Mouse (Mus musculus): ENCODE measurements around the gene Rilp. TPM values are rescaled to one million over a fixed set of nuclear protein-coding genes. Genes with fewer than 3 reads are reported as not detected.

Gene Rilp
- polyA plus RNA-seq, 1 experiment from 2014 or later, result 0.34 TPM

DNA sequence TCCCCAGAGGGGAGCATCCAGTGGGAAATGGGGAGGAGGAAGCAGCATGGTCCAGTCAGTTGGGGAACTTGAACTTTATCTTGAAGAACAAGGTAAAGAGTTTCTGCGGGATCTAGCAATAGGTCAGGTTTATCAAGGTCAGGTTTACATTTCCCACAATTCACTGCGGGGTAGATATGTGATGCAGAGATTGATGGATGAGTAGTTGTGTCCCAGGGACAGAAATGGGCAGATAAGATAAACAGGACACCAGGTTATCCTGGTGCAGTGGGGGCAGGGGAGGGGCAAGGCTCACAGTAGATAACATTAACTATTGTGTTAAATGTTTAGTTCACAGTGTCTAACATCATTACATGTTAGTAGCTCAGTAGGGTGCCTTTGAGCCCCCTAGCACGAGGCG is 19.9 kb downstream of the Rilp start:
- no peaks in the 10 kb centered on the region for H3K36me3 ChIP-seq (replicated peaks)
- no peak overlapping the region for H3K4me2 ChIP-seq
- no peaks in the 10 kb centered on the region for H3K9me3 ChIP-seq
- H3K9ac ChIP-seq, result no peak overlapping the region
- peaks cover 17% of the 10 kb centered on the region for H3K4me1 ChIP-seq
- no peak overlapping the region for H3K27ac ChIP-seq
- H3K27me3 ChIP-seq, result no peaks in the 10 kb centered on the region
- no peak overlapping the region for H3K4me3 ChIP-seq (replicated peaks)
- no peak for ATAC-seq (ENCODE audit: low FRiP score)
- WGBS, result 53% methylated on average over 4 of the region's 4 CpGs

DNA sequence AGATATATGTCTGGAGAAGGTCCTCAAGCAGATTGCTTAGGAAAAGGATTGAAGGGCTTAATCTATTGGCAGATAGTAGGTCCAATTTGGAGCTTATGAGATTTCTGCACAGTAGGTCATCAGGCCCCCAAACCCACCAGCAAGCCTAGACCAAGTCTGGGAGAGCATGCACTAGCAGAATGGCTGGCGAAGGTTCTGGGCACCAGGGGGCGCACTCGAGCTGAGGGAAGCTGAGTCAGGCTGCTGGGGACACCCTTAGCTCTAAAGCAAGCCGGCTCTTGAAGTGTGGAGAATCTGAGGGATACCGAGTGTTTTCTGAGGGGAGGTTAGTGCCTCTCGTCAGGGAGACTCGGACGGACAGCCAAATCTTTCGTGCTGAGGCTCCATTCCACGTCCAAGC is 20.4 kb downstream of the Rilp start:
- no peaks in the 10 kb centered on the region for H3K36me3 ChIP-seq (replicated peaks)
- H3K9me3 ChIP-seq, result no peaks in the 10 kb centered on the region
- H3K4me2 ChIP-seq, result peak overlapping the region; percentile 95
- 2% methylated on average over 10 of the region's 10 CpGs for WGBS
- peak overlapping the region; percentile 87 for H3K9ac ChIP-seq
- peaks cover 17% of the 10 kb centered on the region for H3K4me1 ChIP-seq
- 0 out of 2 replicates have a peak, but pooled peaks have one; percentile 22 for ATAC-seq (ENCODE audit: low FRiP score)
- H3K4me3 ChIP-seq (replicated peaks), result peak overlapping the region; percentile 76
- H3K27me3 ChIP-seq, result no peaks in the 10 kb centered on the region
- peak overlapping the region; percentile 97 for H3K27ac ChIP-seq

DNA sequence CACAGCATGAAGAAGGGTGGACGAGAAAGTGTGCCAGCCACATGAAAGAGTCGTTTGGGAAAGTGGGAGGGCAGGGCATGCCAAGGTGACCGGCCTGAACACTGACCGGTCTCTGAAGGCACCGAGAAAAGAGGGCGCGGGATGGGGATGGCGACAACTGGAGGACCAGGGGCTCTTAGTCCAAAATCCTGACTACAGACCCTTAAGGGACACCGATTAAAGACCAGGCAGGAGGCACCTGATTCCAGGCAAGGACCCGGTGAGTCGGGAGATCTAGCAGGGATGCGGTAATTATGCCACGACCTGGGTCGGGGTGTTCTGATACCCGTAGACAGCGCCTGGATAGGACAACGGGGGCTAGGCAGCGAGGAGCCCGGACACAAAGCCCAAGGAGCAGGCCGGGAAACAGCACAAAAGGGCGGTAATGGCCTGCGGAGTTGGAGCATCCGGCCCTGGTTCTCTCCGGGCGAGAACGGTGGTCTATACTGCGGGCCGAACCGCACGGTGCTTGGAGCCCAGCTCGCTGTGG is 21.0 kb downstream of the Rilp start:
- under 1% methylated on average over 31 of the region's 31 CpGs for WGBS
- H3K27me3 ChIP-seq, result no peaks in the 10 kb centered on the region
- peaks cover 17% of the 10 kb centered on the region for H3K4me1 ChIP-seq
- peak overlapping the region; percentile 97 for H3K27ac ChIP-seq
- H3K9ac ChIP-seq, result peak overlapping the region; percentile 87
- H3K9me3 ChIP-seq, result no peaks in the 10 kb centered on the region
- H3K4me2 ChIP-seq, result peak overlapping the region; percentile 95
- ATAC-seq (ENCODE audit: low FRiP score), result peak; percentile 24
- H3K4me3 ChIP-seq (replicated peaks), result peak overlapping the region; percentile 76
- no peaks in the 10 kb centered on the region for H3K36me3 ChIP-seq (replicated peaks)

DNA sequence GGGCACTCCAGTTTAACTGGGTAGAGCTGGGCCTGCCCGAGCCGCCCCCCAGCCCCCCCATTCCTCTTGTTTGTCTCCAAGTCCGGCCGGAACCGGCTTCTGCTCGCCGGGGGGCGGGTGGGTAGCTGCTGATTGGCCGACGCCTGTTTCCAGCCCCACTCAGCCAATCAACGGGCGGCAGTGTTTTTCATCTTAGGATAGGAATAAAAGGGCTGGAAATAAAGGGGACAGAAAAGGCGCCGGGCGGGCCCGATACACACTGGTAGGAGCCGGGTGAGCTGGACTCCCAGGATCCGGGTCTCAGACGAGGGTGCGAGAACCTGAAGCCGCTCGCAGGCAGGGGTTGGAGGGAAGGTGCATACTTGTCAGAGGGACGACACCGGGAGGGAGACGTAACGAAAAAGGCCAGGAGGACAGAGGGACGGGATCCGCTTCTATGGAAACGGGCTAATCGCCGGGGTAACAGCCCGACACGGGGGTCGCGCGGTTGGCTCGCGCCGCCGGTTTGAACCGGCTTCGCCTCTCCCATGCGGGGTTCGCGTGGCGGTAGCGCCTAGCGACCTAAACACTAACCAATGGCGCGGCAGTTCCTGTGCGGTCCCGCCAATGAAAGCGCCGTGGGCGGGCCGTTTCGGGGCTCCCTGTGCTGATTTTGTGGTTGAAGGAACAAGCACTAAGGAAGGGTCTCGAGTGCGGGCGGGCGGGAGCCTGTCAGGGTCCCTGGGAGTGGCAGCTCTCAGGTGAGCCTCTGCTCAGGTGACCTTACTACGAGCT is 21.8 kb downstream of the Rilp start, which contains the start of gene Slc43a2:
Gene Slc43a2, plus strand, starts transcription at position 226 of the 774 bp plus-strand sequence.
- H3K27me3 ChIP-seq, result no peaks in the 10 kb centered on the region
- no peaks in the 10 kb centered on the region for H3K36me3 ChIP-seq (replicated peaks)
- WGBS, result under 1% methylated on average over 62 of the region's 62 CpGs
- ATAC-seq (ENCODE audit: low FRiP score), result peak; percentile 96
- H3K27ac ChIP-seq, result peak within 1 kb of the TSS; percentile 97
- peak within 1 kb of the TSS; percentile 76 for H3K4me3 ChIP-seq (replicated peaks)
- H3K9me3 ChIP-seq, result no peaks in the 10 kb centered on the region
- peaks cover 17% of the 10 kb centered on the region for H3K4me1 ChIP-seq
- peak within 1 kb of the TSS; percentile 95 for H3K4me2 ChIP-seq
- peak within 1 kb of the TSS; percentile 87 for H3K9ac ChIP-seq

DNA sequence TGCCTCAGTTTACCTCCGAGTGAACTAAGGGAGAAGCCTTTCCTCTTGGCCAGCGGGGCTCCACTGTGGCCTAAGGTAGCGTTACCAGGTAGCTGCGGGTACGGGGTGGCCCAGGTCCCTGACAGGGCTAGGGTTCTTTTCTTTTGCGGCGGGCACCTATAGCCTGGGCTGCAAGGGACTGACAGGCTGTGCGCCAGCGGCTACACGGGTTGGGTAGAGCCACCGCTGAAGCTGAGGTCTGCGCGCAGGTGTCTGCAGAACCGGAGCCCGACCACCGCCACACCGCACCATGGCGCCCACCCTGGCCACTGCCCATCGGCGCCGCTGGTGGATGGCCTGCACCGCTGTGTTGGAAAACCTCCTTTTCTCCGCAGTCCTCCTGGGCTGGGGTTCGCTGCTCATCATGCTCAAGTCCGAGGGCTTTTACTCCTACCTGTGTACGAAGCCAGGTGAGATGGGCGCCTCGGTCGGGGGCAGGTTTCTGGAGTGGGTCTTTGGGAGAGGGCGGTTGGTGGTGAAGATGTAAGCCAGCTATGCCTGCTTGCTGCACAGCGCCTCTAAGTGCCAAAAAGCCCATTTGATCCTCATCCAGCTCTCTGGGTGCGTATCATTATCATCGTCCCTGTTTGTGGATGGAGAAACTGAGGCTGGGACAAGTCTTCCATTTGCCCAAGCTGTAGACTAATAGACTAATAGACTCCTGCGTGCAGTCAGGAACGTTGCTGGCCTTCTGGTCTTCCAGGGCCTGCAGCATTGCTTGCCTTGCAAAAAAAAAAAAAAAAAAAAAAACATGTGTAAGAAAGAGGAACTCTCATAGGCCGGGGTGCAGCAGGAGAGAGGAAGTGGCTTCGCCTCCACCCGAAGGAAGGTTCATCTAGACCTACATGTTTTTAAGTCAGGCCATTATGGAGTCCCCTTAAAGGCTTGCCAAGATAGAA is 22.7 kb downstream of the Rilp start:
- ATAC-seq (ENCODE audit: low FRiP score), result 0 out of 2 replicates have a peak, but pooled peaks have one; percentile 9
- H3K4me1 ChIP-seq, result peaks cover 20% of the 10 kb centered on the region
- H3K27ac ChIP-seq, result peak overlapping the region; percentile 97; the same call in 1 of the 2 replicates
- H3K4me3 ChIP-seq (replicated peaks), result peak overlapping the region; percentile 76
- peak overlapping the region; percentile 95 for H3K4me2 ChIP-seq
- peak overlapping the region; percentile 87 for H3K9ac ChIP-seq
- no peaks in the 10 kb centered on the region for H3K9me3 ChIP-seq
- H3K27me3 ChIP-seq, result no peaks in the 10 kb centered on the region
- no peaks in the 10 kb centered on the region for H3K36me3 ChIP-seq (replicated peaks)
- WGBS, result 15% methylated on average over 38 of the region's 38 CpGs

DNA sequence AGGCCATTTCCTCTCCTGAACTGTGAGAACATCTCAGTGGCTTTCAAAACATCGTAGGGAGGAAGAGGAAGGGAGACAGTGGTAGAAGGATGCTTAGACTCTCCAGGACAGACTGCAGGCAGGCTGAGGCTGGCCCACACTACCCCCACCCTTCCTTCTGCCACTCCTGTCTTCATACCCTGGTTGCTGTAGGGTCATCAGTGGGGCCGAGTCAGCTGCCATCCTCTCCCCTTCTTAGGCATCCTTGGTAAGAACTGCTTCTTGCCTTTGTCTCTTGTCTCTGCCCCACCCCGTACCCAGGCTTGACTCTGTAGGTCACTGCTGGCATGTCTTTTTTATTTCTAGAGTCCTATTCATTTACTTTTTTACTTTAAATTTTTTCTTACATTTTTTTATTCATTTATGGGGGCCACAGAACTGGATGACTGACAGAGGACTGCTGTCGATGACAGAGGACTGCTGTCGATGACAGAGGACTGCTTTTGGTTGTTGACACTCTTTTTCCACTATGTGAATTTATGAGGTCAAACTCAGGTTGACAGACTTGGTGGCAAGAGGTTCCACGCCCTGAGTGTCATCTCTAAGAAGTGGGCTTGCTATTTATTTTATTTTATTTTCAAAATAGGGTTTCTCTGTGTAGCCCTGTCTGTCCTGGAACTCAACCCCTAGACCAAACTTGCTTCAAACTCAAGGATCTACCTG is 23.6 kb downstream of the Rilp start:
- no peaks in the 10 kb centered on the region for H3K9me3 ChIP-seq
- WGBS, result 81% methylated on average over 6 of the region's 6 CpGs
- H3K36me3 ChIP-seq (replicated peaks), result no peaks in the 10 kb centered on the region
- H3K27me3 ChIP-seq, result no peaks in the 10 kb centered on the region
- no peak for ATAC-seq (ENCODE audit: low FRiP score)
- H3K4me2 ChIP-seq, result peak overlapping the region; percentile 95
- no peak overlapping the region for H3K9ac ChIP-seq
- H3K27ac ChIP-seq, result no peak overlapping the region
- H3K4me1 ChIP-seq, result peaks cover 28% of the 10 kb centered on the region
- H3K4me3 ChIP-seq (replicated peaks), result 0 out of 2 replicates have a peak overlapping the region, but pooled peaks have one; percentile 7

DNA sequence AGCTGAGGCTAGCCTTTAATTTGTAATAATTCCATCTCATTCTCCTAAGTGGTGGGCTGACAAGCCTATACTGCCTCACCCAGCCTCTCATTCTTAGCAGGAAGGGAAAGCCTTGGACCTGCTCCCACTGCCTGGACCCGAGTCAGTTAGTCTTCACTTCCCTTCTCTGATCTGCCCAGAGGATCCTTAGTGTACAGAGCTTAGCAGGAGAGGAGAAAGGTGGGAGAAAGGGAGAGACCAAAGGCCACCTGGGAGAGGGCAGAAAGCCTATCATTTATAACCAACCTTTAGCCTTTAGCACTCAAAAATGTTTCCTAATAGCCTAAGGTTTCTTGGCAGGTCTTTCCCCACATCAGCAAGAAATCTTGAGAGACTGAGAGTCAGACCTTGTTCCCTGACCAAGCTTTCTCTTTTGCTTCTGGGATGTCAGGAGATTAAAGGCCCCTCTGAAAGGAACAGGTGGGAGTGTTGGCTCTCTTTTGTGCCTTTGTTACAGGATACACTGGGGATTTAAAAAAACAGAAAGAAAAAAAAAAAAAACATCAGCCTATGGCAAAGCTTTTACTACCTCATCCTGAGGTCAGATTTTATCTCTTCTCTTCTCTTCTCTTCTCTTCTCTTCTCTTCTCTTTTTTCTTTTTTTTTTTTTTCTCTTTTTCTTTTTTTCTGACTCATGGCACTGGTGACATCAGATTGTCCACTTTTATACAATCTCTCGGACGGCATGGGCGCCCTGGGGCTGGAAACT is 24.6 kb downstream of the Rilp start:
- Histone ChIP-seq H3K27ac (no peak overlapping the region), H3K9ac (no peak overlapping the region), H3K9me3 (no peaks in the 10 kb centered on the region), H3K4me2 (no peak overlapping the region), H3K4me3 (replicated peaks) (no peak overlapping the region), H3K27me3 (no peaks in the 10 kb centered on the region), H3K36me3 (replicated peaks) (no peaks in the 10 kb centered on the region), H3K4me1 (peaks cover 29% of the 10 kb centered on the region)
- no peak for ATAC-seq (ENCODE audit: low FRiP score)
- WGBS, result 34% methylated on average over 4 of the region's 4 CpGs

DNA sequence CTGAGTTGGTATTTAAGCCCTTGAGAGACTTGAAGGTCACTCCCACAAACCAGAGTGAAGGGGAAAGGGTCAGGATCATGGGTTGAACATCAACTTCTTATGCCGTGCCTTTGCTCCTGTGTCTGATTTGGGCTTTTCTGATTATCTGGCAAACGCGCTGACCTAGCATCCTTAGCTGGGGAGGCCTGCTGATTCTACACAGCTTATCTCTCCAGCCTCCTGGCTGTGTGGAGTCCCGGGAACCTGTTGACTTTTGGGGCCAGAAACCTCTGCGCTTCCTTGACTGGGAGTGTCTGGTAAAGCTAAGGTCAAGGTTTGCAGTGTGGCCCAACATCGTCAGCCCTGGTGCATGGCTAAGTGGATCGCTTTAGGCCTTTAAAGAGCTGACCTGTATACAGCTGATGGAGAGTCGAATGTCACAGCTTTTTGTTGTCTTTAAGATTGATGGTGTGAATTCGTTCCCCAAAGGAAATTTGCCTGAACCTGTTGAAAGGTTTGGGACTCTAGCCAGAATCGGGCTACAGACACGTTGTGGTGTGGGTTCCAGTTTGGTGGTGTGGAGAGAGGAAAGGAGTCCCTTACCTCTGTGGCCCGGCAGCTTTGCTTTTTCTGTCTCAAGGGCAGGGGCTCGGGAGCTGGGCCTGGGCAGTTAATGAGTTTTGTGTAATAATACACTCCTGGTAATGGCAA is 25.4 kb downstream of the Rilp start:
- 0 out of 2 replicates have a peak overlapping the region, but pooled peaks have one; percentile 6 for H3K4me2 ChIP-seq
- H3K9ac ChIP-seq, result peak overlapping the region; percentile 21; the same call in 1 of the 2 replicates
- WGBS, result 61% methylated on average over 13 of the region's 13 CpGs
- no peak overlapping the region for H3K27ac ChIP-seq
- no peak for ATAC-seq (ENCODE audit: low FRiP score)
- peaks cover 29% of the 10 kb centered on the region for H3K4me1 ChIP-seq
- H3K27me3 ChIP-seq, result no peaks in the 10 kb centered on the region
- H3K36me3 ChIP-seq (replicated peaks), result no peaks in the 10 kb centered on the region
- no peaks in the 10 kb centered on the region for H3K9me3 ChIP-seq
- H3K4me3 ChIP-seq (replicated peaks), result no peak overlapping the region

DNA sequence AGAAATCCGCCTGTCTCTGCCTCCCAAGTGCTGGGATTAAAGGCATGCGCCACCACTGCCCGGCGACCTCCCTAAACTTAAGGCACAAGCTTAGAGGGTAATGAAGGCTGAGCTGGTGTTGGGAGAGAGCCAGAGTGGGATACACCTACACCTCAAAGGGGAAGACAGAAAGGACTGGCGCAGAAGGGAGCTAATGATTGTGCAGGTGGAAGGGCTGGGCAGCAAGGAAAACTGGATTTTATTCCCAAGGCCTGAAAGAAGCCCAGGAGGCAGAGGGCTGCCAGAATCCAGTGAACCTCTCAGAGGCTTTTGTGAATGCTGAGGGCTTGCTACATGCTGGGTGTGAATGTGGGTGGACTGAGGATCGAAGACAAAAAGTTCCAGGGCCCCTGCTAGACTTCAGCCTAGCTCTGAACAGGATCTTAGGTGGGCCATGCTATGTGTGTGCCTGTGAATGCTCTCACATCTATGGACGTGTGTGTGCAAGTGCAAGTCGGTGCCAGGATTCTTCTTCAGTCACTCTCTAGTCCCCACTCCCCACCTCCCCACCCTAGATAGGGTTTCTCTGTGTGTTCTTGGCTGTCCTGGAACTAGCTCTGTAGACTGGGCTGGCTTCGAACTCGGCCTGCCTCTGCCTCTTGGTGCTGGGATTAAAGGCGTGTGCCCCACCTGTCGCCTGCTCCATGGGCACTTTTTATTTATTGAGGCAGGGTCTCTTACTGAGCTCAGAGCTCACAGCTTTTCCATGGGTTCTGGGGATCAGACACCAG is 26.5 kb downstream of the Rilp start:
- Histone ChIP-seq H3K4me2 (no peak overlapping the region), H3K36me3 (replicated peaks) (no peaks in the 10 kb centered on the region), H3K4me3 (replicated peaks) (no peak overlapping the region), H3K27ac (no peak overlapping the region), H3K4me1 (peaks cover 29% of the 10 kb centered on the region), H3K27me3 (no peaks in the 10 kb centered on the region), H3K9me3 (no peaks in the 10 kb centered on the region), H3K9ac (no peak overlapping the region)
- ATAC-seq (ENCODE audit: low FRiP score), result no peak
- 92% methylated on average over 12 of the region's 12 CpGs for WGBS

DNA sequence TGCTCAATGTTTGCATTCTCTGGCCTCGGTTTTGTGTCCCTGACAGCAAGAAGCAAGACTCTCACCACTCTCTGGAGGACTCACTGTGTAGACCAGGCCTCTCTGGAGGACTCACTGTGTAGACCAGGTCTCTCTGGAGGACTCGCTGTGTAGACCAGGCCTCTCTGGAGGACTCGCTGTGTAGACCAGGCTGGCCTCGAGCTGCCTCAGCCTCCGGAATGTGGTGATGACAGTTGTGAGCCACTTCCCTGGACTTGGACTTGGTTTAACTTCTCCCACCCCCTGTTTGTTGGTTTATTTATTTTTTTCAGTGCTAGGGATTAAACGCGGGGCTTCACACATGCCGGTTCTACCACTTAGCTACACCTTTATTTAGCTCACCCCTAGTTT is 27.1 kb downstream of the Rilp start:
- H3K4me3 ChIP-seq (replicated peaks), result no peak overlapping the region
- H3K27me3 ChIP-seq, result no peaks in the 10 kb centered on the region
- peaks cover 28% of the 10 kb centered on the region for H3K4me1 ChIP-seq
- H3K27ac ChIP-seq, result no peak overlapping the region
- no peak overlapping the region for H3K9ac ChIP-seq
- H3K4me2 ChIP-seq, result no peak overlapping the region
- ATAC-seq (ENCODE audit: low FRiP score), result no peak
- H3K36me3 ChIP-seq (replicated peaks), result no peaks in the 10 kb centered on the region
- H3K9me3 ChIP-seq, result no peaks in the 10 kb centered on the region
- 91% methylated on average over 8 of the region's 8 CpGs for WGBS
